Mouse (Mus musculus) kidney, adult 2 months (tissue): ENCODE data around the gene 2310022A10Rik.

ENCODE experiments used
- CTCF ChIP-seq: fragments of 200-500 bp; conservative IDR thresholded peaks from 2 replicates; pipeline ENCODE4 v1.5.1; 2011; ENCODE audit warnings: low read depth, mild to moderate bottlenecking, control low read depth, low read length, moderate library complexity, mixed read lengths; ENCODE audit not compliant: insufficient read depth, insufficient read length
- POLR2A ChIP-seq: fragments of 200-500 bp; IDR thresholded peaks from one replicate; pipeline ENCODE4 v1.6.1; 2011; ENCODE audit warnings: low read depth, low read length, control low read depth

DNA sequence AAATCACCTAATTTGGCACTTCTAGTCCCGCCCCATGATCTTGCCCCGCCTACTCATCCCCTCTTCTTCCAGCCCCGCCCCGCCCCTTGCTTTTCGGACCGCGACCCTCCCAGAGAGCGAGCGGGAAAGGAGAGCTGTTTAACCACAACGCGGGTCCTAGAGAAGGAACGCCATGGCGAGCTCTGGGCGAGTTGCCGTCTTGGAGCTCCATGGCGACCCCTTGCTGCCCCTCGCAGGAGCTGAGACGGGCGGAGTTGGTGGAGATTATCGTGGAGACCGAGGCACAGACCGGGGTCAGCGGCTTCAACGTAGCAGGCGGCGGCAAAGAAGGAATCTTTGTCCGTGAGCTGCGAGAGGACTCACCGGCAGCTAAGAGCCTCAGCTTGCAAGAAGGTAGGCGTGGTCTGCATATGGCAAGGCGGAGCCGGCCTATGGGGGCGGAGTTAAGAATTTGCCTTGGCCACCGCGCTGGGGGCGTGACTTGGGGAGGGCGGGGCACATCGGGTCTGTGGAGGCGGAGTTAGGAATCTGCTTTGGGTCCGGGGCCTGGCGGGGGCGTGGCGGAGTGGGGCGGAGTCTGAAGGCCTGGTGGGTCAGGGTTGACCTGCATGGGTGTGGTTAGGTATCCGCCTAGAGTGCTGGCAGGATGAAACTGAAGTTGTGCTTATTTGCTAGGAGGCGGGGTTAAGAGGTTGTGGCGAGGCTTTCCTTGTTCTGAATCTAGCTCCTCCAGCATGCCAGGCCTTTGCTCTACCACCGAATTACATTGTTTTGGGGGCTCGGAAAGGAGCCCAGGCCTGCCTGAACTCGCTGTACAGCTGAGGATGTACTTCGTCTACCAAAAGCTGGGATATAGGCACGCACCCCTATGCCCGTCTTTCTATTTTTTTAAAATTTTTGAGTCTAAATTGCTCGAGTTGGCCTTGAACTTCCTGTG is 45.1 kb upstream of the 2310022A10Rik start:
- TF ChIP-seq POLR2A (peak; percentile 78), CTCF (no peak)
